Mouse (Mus musculus) G1E-ER4 (cell line): ENCODE measurements around the gene Psme3. TPM values are rescaled to one million over a fixed set of nuclear protein-coding genes. Genes with fewer than 3 reads are reported as not detected.

Experiments used
- GATA1 ChIP-seq: IDR thresholded peaks from one replicate; pipeline ENCODE4 v1.8.0; 2012; ENCODE audit warnings: low read length, inconsistent platforms
- polyA plus RNA-seq: library from polyadenylated mRNA; stranded (reverse); fragments of >175 nt; gene quantifications from 2 replicates; pipeline ENCODE4 v1.2.3, GENCODE M21; 2012

Gene Psme3
- polyA plus RNA-seq, 1 experiment = 97.2 TPM

DNA sequence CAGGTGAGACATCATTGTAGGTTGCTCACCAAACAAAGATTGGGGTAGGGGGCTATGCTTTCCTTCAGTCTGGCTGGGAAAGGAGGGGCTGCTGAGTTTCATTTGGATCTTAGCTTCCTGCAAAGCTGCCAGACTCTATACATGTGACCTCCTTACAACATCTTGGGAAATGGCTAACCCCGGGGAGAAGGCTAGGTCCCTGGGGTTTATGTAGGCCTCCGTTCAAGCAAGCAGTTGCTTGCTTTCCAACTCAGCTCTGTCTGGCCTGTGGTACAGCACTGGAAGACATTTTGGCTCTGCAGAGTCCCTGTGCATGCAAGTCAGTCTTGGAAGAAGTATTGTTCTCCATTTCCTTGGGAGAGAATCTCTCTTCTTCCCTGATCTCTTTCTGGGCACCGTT lies 16.5 kb downstream of the Psme3 start:
- TF ChIP-seq GATA1 = no peak

DNA sequence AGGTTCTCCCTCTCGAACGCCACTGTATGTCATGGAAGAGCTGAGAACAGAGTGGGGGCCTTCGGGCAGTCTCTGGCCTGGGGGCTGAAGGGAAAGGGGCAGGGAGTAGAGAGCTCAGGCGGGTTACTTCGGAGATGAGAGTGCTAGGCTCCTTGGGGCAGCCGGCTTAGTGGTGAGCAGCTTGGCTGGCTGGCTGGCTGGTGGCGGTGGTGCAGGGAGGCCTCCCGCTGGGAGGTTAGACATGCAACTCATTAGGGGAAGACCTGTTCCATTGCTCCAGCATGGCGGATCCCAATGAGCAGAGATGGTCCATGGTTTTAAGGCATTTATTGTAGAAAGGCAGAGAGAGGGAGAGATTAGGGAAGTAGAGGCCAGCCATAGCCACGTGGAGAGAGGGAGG lies 18.0 kb downstream of the Psme3 start:
- no peak for TF ChIP-seq GATA1

DNA sequence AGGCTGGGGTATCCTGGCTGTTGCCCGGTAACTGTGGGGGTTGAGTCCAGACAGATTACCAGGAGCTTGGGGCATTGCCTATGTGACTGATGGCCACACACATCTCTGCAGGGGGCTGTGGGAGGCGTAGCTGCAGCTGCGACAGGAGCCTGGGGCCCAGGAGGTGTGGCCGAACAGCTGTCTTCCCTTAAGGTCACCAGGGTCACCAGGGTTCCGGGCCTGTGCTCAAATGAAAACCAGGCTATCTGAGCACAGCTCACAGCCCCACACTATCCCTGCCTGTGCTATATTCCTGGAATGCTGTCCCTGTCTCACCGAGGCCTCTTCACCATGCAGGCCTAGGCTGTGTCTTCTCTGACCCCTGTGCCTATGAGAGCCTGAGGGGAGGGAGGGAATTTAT lies 18.5 kb downstream of the Psme3 start:
- TF ChIP-seq GATA1 = no peak

DNA sequence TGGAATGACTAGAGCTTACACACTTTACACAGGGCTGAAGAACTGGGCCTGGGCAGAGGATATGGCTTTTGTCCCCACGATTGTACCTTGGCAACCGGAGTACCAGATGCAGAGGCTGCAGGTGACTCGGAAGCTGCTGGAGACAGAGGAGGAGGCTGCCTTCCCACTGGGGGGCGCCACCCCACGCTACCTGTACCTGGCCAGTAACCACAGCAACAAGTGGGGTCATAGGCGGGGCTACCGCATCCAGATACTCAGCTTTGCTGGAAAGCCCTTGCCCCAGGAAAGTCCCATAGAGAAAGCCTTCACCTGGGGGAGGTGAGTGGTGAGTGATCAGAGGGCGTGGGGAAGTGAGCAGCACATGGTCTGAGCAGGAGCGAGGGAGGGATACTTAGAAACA lies 19.7 kb downstream of the Psme3 start:
- no peak for TF ChIP-seq GATA1

DNA sequence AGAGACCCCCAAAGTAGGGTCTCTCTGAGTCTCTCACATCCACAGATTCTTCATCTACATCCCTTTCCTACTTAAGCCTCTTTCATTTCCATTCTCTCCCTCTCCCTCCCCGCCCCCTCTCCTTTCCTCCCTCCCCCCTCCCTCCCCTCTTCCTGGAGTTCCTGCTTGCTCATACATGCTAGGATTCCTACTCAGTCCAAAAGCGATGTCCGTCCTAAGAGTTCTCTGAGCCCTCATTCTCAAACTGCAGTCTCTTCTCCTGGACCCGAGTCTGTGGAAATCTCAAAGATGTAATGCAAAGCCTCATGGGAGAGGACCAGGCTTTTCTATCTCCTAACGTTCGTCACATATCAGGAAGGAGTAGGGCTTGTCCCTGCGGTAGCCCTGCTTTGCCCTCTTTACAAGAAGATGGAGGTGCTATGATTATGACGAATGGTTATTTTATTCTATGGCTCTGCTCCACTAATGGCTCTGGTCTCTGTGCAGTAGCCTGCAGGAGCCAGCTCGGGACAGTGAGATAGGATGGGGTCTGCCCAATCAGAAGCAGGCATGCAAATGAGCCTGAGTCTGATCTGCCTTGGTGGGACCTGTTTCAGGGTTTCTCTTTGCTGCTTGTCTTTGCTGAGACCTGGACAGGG lies 22.2 kb downstream of the Psme3 start:
- no peak for TF ChIP-seq GATA1

DNA sequence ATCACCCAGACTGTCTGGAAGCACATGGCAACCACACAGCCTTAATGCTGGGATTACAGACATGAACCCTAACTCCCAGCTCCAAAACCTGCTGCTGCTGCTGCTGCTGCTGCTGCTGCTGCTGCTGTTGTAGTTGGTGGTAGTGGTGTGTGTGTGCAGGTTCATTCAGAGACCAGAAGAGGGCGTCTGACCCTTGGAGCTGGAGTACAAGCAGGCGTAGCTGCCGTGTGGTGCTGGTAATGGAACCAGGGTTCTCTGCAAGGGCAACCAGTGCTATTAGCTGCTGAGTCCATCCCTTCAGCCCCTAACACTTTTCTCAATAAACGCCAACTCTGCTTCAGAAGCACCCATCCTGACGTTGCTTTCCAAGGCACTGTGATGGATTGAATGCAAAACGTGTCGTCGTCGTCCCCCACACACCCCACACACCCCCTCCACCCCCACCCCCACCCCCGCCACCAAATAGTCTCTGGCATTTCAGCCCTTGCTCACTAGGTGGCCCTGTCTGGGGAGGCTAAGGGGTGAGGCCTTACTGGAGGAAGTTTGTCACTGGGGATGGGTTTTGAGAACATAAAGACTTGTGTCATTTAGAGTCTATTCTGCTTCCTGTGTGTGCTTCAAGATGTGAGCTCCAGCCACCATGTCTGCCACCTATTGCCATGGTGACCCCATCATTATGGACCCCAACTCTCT lies 31.2 kb downstream of the Psme3 start:
- TF ChIP-seq GATA1 = no peak

DNA sequence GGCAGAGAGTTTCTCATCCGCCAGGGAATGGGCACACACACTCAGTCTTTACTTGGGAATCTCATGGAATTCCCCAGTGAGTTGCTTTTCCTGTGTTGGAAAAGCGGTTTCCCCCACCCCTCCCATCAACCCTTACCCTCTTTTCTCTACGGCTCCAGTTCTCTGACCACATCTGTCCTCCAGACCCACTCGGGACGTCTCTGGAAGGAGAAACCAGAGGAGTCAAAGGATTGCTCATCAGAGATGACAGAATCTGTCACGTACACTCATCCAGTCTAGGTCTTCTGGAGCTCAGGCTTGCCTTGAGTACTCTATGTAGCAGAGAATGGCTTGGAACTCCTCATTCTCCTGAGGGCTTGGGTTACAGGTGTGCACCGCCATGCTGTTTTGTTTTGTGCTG lies 32.8 kb downstream of the Psme3 start:
- no peak for TF ChIP-seq GATA1

DNA sequence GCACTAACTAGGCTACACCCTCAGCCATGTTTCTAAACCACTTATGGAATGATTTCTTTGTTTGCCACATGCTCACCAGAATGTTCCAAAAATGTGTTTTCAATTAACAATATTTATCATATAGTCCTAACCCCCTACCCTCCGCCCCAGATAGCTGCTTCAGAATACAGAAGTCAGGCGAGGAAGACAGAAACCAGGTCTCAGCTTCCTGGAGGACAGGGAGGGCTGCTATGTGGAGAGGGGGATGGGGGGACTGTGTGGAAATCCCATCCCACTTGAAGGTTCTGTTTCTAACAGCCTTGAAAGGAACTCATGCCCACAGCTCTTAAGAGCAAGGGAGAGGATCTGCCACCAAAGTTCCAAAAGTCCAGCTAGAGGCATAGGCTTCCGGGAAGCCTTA lies 33.2 kb downstream of the Psme3 start:
- TF ChIP-seq GATA1 = no peak

DNA sequence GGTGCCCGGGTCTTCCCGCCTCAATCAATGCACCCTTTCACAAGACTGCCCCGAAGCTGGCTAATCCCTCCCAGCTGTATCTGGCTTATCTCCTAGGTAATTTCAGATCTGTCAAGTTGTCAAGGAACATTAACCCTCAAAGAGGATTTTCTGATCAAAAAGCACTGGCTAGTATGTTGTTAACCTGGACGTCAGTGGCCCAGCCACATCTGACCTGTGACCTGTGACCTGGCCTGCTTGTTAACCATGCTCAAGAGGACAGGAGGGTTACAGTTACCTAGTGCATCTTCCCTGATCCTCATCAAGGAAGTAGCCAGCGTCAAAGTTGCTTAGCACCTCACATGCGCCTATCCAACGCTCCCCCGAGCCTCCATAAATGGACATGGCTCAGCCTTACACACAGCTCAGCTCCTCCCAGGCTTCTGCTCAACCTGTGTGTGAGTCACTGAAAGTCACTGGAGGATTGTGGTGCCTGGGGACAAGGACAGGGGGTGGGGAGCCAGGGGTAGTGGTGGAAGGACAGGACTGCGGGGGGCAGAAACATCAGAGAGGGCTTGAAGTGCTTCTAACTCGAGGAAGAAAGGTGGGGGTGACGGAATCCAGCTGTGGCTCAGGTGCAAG lies 35.2 kb downstream of the Psme3 start:
- TF ChIP-seq GATA1 = no peak

DNA sequence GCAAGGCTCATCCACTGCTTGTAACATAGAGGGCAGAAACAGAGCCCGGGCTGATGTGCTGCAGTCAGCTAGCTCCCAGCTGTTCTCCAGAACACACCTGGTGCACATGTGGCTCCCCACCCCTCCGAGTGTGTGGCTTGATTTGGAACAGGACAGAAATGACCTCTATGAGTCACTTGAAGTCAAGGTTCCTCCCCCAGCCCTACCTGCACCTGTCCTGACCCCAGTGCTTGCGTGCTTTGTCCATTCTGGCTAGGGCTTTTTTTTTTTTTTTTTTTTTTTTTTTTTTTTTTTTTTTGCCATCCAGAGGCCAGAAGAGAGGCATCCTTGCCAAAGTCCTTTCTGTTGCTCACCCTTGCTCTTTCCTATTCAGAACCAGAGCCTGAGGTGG lies 35.7 kb downstream of the Psme3 start:
- TF ChIP-seq GATA1 = no peak

DNA sequence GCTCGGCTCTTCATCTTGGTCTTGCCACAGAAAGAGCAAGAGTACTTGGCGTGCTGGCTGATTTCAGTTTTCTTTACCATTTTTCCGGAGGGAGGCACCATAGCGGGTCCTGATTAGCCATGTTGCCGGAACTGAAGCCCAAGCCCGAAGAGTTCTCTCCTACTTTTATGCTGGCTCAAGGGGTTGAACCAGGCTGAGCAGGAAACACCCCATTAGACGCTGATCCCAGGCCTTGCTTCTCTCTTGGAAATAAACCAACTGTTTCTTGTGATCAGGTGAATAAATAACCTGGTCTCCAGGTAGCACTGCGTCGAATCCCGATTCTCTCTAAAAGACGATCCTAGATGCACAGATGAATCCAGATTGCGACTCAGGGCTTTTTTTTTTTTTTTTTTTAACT lies 37.4 kb downstream of the Psme3 start:
- no peak for TF ChIP-seq GATA1

DNA sequence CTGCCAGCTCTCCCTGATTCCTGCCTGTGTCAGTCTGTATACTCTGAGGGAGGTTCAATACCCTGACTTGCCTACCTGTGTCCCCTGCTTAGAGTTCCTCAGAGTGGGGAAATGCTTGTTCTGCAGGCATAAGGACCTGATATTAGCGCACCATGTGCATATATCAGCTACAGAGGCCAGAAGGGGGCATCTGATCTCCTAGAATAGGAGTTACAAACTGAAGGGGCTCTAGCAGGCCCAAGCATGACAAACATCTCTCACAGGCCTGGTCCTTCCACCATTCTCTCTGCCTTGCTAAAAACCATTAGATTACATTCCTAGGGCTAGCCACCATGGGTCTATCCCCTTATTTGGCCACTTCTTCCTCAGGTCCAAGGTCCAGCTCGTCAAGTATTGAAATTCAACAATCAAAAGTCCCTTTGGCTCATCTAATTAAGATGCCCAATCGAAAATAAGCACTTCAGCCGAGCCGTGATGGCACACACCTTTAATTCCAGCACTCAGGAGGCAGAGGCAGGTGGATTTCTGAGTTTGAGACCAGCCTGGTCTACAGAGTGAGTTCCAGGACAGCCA lies 38.5 kb downstream of the Psme3 start:
- TF ChIP-seq GATA1 = no peak

DNA sequence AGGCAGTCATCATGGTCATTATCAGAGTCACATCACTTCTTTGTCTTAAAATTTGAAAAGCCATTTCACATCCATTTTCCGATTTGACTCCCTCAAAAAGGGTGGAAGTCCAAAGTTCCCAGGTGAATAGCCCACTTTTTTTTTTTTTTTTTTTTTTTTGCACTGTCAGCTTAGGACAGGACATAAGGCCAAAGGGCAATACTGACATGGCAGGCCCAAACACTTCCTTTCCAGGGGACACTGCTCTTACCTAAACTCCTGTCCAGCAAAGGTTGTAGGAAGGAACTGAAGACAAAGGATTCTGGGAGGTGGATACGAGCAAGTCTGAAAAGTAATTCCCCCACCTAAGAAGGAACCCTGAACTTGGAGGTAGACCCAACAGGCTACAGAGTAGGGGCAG lies 39.9 kb downstream of the Psme3 start:
- no peak for TF ChIP-seq GATA1

DNA sequence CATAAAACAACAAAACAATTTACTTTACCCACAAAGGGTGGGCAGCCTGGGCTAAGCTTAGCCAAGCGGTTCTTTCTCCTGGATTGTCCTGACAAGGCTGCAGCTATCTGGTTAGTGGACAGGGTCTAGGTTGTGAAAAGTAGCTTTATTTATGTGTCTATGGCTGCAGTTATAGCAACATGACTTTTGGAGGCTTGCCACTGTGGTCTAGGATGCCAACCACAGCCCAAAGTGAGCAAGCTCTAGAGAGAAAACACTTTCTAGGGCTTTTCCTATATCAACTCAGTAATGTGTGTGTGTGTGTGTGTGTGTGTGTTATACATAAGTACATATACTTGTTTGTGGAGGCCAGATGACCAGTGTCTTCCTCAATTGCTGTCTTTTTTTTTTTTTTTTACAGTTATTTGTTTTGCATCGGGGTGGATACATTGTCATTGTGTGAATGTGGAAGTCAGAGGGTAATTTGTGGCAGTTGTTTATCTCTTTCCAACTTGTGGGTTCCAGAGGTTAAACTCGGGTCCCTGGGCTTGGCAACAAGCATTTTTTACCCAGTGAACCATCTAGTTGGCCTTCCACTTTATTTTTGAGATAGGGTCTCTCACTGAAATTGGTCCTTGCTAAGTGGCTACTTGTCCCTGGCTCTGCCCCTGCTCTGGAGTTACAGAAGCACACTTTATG lies 41.6 kb downstream of the Psme3 start:
- TF ChIP-seq GATA1 = no peak

DNA sequence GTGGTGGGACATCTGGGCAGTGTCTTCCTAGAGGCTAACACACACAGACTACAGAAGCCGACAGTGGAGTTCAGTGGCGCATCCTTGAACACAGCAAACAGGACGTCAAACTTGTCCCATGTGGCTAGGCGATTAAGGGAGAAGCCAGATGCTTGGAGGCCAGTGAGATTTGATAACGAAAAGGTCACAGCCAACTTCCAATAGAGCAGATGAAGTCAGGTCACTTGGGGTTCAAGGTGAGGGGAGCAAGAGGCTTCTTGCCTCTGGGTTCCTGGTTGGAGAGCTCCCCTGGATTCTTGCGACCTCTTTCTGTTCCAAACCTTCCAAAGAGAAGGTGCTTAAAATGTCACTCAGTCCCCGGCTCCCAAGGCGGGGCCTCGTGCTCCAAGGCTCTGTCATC lies 43.8 kb downstream of the Psme3 start:
- TF ChIP-seq GATA1 = no peak

DNA sequence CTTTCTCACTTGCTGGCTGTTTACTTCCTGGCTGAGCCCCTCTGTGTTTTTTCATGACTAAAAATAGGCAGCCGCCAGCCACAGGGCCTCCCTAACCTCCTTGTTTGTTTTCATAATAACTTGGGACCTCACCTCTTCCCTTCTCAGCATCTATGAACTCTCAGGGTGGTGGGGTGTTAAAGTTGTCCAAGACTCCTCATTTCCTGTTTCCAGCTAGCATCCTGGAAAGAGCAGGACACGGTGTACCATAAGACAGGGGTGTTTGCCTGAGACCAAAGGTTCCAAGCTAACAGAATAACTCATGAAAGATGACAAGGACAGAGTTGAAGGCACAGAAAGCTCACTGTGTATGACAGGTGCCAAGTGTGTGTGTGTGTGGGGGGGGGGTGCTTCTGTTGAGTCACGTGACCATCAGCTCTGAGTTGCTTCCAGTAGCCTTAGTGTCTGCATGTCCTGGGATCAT lies 44.7 kb downstream of the Psme3 start:
- TF ChIP-seq GATA1 = no peak
